Mouse (Mus musculus) CH12.LX (cell line): ENCODE measurements around the gene Anks4b. TPM values are rescaled to one million over a fixed set of nuclear protein-coding genes. Genes with fewer than 3 reads are reported as not detected.

ENCODE experiments used
- DNase-seq: peaks from one replicate; pipeline ENCODE4 v3.0.0-alpha.2; 2013; ENCODE audit errors: extremely low read depth
- H3K27ac ChIP-seq: 2 replicates; pipeline ENCODE4 v1.5.1; 2012; ENCODE audit warnings: low read depth, mild to moderate bottlenecking, control low read depth, moderate library complexity; ENCODE audit not compliant: insufficient read depth
- H3K27me3 ChIP-seq: replicated peaks from 2 replicates; pipeline ENCODE3; 2012; ENCODE audit warnings: inconsistent platforms
- H3K36me3 ChIP-seq, 2 experiments: replicated peaks in 1 of 2; 2 replicates each; pipeline versions ENCODE3 to v1.6.1; 2012; ENCODE audit warnings: inconsistent platforms in 1 of 2, low read length in 1 of 2, mild to moderate bottlenecking in 1 of 2, mixed read lengths in 1 of 2, moderate library complexity in 1 of 2; ENCODE audit not compliant: control insufficient read depth in 1 of 2, insufficient read depth in 1 of 2
- H3K4me1 ChIP-seq, 2 experiments: 2 replicates each; pipeline ENCODE4 v1.6.1; 2012; ENCODE audit warnings: inconsistent platforms in 1 of 2, moderate library complexity in 1 of 2; ENCODE audit not compliant: insufficient read depth in 2 of 2, control insufficient read depth in 1 of 2
- H3K4me2 ChIP-seq: 2 replicates; pipeline ENCODE4 v1.6.1; 2012; ENCODE audit warnings: low read depth, mild to moderate bottlenecking, control low read depth; ENCODE audit not compliant: poor library complexity, insufficient read depth, severe bottlenecking
- H3K4me3 ChIP-seq, 3 experiments: fragments of 150-350 bp in 1 of 3; sonication (generic) in 1 of 3; replicated peaks in 1 of 3; 2 replicates each; pipeline versions ENCODE3 to v1.5.1; 2011 to 2012; ENCODE audit warnings: low read depth in 2 of 3, low read length in 2 of 3, mild to moderate bottlenecking in 2 of 3, moderate library complexity in 2 of 3, control low read depth in 1 of 3, improper control_type of control experiment in 1 of 3, inconsistent platforms in 1 of 3, mixed read lengths in 1 of 3; ENCODE audit not compliant: poor library complexity in 1 of 3
- H3K79me2 ChIP-seq: replicated peaks from 2 replicates; pipeline ENCODE4 v1.6.1; 2012; ENCODE audit warnings: mild to moderate bottlenecking, moderate library complexity; ENCODE audit not compliant: control insufficient read depth, poor library complexity, insufficient read depth, severe bottlenecking; ENCODE audit errors: extremely low read depth
- H3K9ac ChIP-seq: 2 replicates; pipeline ENCODE4 v1.6.1; 2012; ENCODE audit warnings: low read depth, mild to moderate bottlenecking, control low read depth, moderate library complexity; ENCODE audit not compliant: insufficient read depth
- H3K9me3 ChIP-seq: replicated peaks from 2 replicates; pipeline ENCODE3; 2012; ENCODE audit warnings: low read length, inconsistent platforms, mixed read lengths
- CHD1 ChIP-seq: IDR thresholded peaks from 2 replicates; pipeline ENCODE4 v1.6.1; 2012; ENCODE audit warnings: low read depth, low read length, improper control_type of control experiment, inconsistent platforms
- EP300 ChIP-seq: IDR thresholded peaks from 2 replicates; pipeline ENCODE4 v1.6.1; 2011; ENCODE audit warnings: low read length, improper control_type of control experiment
- ETS1 ChIP-seq: conservative IDR thresholded peaks from 2 replicates; pipeline ENCODE4 v1.6.1; 2012; ENCODE audit warnings: low read depth, mild to moderate bottlenecking, inconsistent platforms, low read length, improper control_type of control experiment, moderate library complexity
- HCFC1 ChIP-seq: IDR thresholded peaks from 2 replicates; pipeline ENCODE4 v1.6.1; 2012; ENCODE audit warnings: low read depth, mild to moderate bottlenecking, inconsistent platforms, low read length, improper control_type of control experiment
- IRF4 ChIP-seq: IDR thresholded peaks from 2 replicates; pipeline ENCODE4 v1.6.1; 2014; ENCODE audit warnings: low read depth, mild to moderate bottlenecking, inconsistent platforms, low read length, improper control_type of control experiment
- JUND ChIP-seq: conservative IDR thresholded peaks from 2 replicates; pipeline ENCODE4 v1.6.1; 2011; ENCODE audit warnings: low read depth, low read length, improper control_type of control experiment
- KAT2A ChIP-seq: IDR thresholded peaks from 2 replicates; pipeline ENCODE4 v1.6.1; 2012; ENCODE audit warnings: low read length, improper control_type of control experiment, inconsistent platforms; ENCODE audit not compliant: insufficient replicate concordance
- MAFK ChIP-seq: IDR thresholded peaks from 2 replicates; pipeline ENCODE4 v1.6.1; 2011; ENCODE audit warnings: low read length, improper control_type of control experiment; ENCODE audit not compliant: insufficient replicate concordance
- MAX ChIP-seq: IDR thresholded peaks from 2 replicates; pipeline ENCODE4 v1.6.1; 2011; ENCODE audit warnings: low read length, improper control_type of control experiment
- MAZ ChIP-seq: IDR thresholded peaks from 2 replicates; pipeline ENCODE4 v1.6.1; 2012; ENCODE audit warnings: low read depth, mild to moderate bottlenecking, inconsistent platforms, low read length, improper control_type of control experiment, moderate library complexity
- MEF2A ChIP-seq: IDR thresholded peaks from 2 replicates; pipeline ENCODE4 v1.6.1; 2014; ENCODE audit warnings: low read depth, mild to moderate bottlenecking, inconsistent platforms, low read length, improper control_type of control experiment, borderline replicate concordance
- MYC ChIP-seq: IDR thresholded peaks from 2 replicates; pipeline ENCODE4 v1.6.1; 2011; ENCODE audit warnings: low read depth, mild to moderate bottlenecking, improper control_type of control experiment, low read length
- NRF1 ChIP-seq: IDR thresholded peaks from 2 replicates; pipeline ENCODE4 v1.6.1; 2014; ENCODE audit warnings: low read depth, mild to moderate bottlenecking, inconsistent platforms, low read length, improper control_type of control experiment, moderate library complexity
- PAX5 ChIP-seq: IDR thresholded peaks from 2 replicates; pipeline ENCODE4 v1.6.1; 2012; ENCODE audit warnings: low read length, inconsistent platforms, mixed read lengths
- SIN3A ChIP-seq: IDR thresholded peaks from 2 replicates; pipeline ENCODE4 v1.6.1; 2012; ENCODE audit warnings: low read length, improper control_type of control experiment, inconsistent platforms
- TBP ChIP-seq: conservative IDR thresholded peaks from 2 replicates; pipeline ENCODE4 v1.6.1; 2011; ENCODE audit warnings: low read depth, low read length, improper control_type of control experiment
- UBTF ChIP-seq: IDR thresholded peaks from 2 replicates; pipeline ENCODE4 v1.6.1; 2012; ENCODE audit warnings: low read depth, mild to moderate bottlenecking, inconsistent platforms, low read length, improper control_type of control experiment, moderate library complexity
- ZC3H11A ChIP-seq: IDR thresholded peaks from 2 replicates; pipeline ENCODE4 v1.6.1; 2012; ENCODE audit warnings: low read depth, mild to moderate bottlenecking, inconsistent platforms, low read length, improper control_type of control experiment
- ZKSCAN1 ChIP-seq: IDR thresholded peaks from 2 replicates; pipeline ENCODE4 v1.6.1; 2012; ENCODE audit warnings: low read depth, inconsistent platforms, low read length, improper control_type of control experiment, borderline replicate concordance
- dilution Hi-C: fragments of 300-500 bp; cut with MboI; formaldehyde crosslinking; loops from 2 replicates; pipeline ENCODE4 v1.14.3; 2020; ENCODE audit warnings: low sequenced_read_pairs; ENCODE audit not compliant: extremely low pct_unique_long_range_greater_than_20kb, extremely low pct_ligation_motif_present
- in situ Hi-C: fragments of 300-500 bp; cut with MboI; formaldehyde crosslinking; loops from 3 replicates; pipeline ENCODE4 v1.14.3; 2019; ENCODE audit warnings: low sequenced_read_pairs, low pct_ligation_motif_present, low pct_unique_long_range_greater_than_20kb, mixed read lengths
- polyA plus RNA-seq: library from polyadenylated mRNA; unstranded; fragments of >175 nt; gene quantifications from 2 replicates; pipeline ENCODE4 v1.2.1, GENCODE M21; 2012; ENCODE audit warnings: low read depth; ENCODE audit not compliant: insufficient read length
- total RNA-seq, 2 experiments: library from RNA; depleted of rRNA; stranded (reverse); fragments of 300-350 nt in 1 of 2; fragments of >200 nt in 1 of 2; gene quantifications; 2 replicates each; pipeline ENCODE4 v1.2.3; 2012 to 2014

The Anks4b gene
- total and polyA plus RNA-seq, 3 experiments, result not detected

DNA sequence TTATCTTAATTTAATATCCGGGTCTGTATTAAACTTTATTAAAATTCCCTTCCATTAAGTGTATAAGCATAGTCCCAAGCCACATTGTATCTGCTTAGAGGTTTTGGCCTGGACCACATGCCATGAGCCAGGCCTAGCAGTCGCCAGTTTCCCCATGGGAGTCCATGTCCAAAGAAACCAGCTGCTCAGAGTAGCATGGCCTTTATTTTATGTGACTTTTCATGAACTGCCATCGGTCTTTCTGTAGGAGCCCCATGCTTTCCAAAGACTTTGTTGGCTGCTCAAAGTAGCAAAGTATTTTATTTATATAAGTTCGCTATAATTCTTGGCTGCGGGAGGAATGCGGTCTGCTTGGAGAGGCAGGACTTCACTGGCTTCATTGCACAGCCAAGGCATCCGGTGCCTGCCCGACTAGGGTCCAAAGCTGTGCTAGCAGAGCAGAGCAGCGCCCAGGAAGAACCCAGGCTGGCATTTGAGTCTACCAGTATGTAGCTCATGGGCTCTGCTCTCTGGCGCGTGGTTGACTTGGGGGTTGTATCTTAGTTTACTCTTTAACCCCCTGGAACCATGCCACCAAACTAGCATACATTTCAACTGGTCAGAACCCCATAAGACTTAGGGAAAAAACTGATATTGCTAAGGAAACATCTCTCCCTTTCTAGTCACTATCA lies 9.9 kb upstream of the Anks4b start:
- Histone ChIP-seq H3K79me2 (no peaks in the 10 kb centered on the region), H3K9ac (no peak overlapping the region), H3K27me3 (no peaks in the 10 kb centered on the region), H3K4me2 (no peak overlapping the region), H3K4me1 (no peaks in the 10 kb centered on the region), H3K36me3 (no peaks in the 10 kb centered on the region), H3K27ac (no peak overlapping the region), H3K9me3 (no peaks in the 10 kb centered on the region), H3K4me3 (no peak overlapping the region)
- in situ Hi-C loops, result no loop called here
- no peak for DNase-seq
- dilution Hi-C loops, result no loop called here
- TF ChIP-seq EP300 (no peak), PAX5 (no peak), UBTF (no peak), TBP (no peak)

DNA sequence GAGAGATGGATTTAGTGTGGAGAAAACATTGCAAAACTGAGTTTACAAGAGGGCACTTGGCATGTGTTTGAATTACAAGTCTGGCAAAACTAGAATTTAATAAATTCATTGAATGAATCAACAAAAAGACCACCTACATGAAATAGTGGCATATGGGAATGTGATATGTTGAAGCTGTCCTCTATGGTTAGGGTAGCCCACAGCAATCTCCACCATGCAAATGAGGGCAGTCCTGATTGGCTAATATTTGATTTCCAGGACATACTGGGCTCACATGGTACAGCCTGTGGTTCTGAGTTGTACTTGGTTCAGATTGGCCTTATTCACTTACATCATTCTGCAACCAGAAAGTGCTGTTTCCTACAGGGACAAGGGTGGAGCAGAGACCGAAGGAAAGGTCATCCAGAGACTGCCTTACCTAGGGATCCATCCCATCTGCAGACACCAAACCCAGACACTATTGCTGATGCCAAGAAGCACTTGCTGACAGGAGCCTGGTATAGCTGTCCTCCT lies 1.4 kb upstream of the Anks4b start:
- TF ChIP-seq HCFC1, result no peak
- no peak for TF ChIP-seq MAX
- TF ChIP-seq JUND, result no peak
- no peak for TF ChIP-seq TBP
- TF ChIP-seq UBTF, result no peak
- TF ChIP-seq KAT2A, result no peak
- no peak for TF ChIP-seq NRF1
- TF ChIP-seq MAFK, result no peak
- no peak for TF ChIP-seq MEF2A
- TF ChIP-seq ZKSCAN1, result no peak
- no peak for TF ChIP-seq ETS1
- no peak for TF ChIP-seq SIN3A
- no peak for TF ChIP-seq MYC
- no peak for TF ChIP-seq IRF4
- no peak for TF ChIP-seq CHD1
- no peak for TF ChIP-seq ZC3H11A
- no peak for TF ChIP-seq MAZ
- TF ChIP-seq PAX5, result no peak
- TF ChIP-seq, all 38 proteins: peak for 0
- dilution Hi-C loops (no loop called here), in situ Hi-C loops (no loop called here)
- H3K9ac ChIP-seq, result no peak overlapping the region
- H3K4me1 ChIP-seq, result no peaks in the 10 kb centered on the region
- no peak overlapping the region for H3K4me3 ChIP-seq
- no peak for DNase-seq
- H3K27me3 ChIP-seq, result no peaks in the 10 kb centered on the region
- H3K9me3 ChIP-seq, result no peaks in the 10 kb centered on the region
- H3K36me3 ChIP-seq, result no peaks in the 10 kb centered on the region
- H3K4me2 ChIP-seq, result no peak overlapping the region
- no peak overlapping the region for H3K27ac ChIP-seq
- H3K79me2 ChIP-seq, result no peaks in the 10 kb centered on the region
